Mouse (Mus musculus): ENCODE results near the gene Orm3. TPM values are rescaled to one million over a fixed set of nuclear protein-coding genes. Genes with fewer than 3 reads are reported as not detected.

Gene Orm3
- polyA plus RNA-seq, 1 experiment from 2014 or later, result not detected

DNA sequence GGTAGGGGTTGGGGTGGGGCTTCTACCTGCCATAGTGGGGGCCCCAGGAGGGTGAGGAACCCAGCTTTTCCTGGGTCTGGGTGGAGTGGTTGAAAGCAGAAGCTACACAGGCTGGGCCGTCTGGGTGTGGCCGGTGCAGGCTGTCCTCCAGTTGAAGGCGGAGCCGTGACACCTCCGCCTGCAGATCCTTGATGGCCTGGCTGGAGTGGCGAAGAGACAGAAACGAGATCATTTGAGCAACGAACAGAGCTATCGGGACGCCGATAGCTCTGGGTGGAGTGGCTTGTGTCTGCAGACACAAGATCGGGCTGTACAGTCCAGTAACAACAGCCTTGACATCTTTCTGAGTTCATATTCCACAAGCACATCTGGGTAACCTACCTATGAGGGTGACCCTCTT lies 18.4 kb downstream of the Orm3 start:
- Histone ChIP-seq H3K9me3 (replicated peaks) (no peaks in the 10 kb centered on the region), H3K4me3 (no peak overlapping the region), H3K4me1 (peaks cover 15% of the 10 kb centered on the region), H3K27ac (replicated peaks) (no peak overlapping the region), H3K27me3 (ENCODE audit: low read depth, poor library complexity, severe bottlenecking) (no peaks in the 10 kb centered on the region), H3K36me3 (peaks cover 92% of the 10 kb centered on the region)
- no peak for DNase-seq (ENCODE audit: low spot score)
- 88% methylated on average over 12 of the region's 12 CpGs for WGBS

DNA sequence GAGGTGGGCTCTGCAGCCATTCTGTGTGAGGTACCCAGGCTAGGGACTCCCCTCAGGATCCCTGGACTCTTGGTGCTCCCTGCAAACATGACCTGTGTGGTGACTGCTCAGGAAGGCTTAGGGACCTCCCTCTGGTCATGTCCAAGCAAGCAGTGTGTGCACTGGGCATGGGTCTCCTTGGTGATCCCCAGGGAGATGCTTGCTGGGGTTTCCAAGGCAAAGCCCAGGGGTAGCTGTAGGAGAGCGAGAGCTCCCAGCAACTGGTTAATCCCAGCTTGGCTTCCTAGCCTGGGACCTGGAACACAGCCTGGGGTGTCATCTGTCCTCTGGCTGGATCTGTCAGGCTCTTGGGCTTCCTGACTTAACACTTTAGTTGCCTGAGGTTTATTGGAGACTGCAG lies 19.4 kb downstream of the Orm3 start:
- DNase-seq (ENCODE audit: low spot score), result no peak
- Histone ChIP-seq H3K4me1 (peaks cover 11% of the 10 kb centered on the region), H3K27ac (replicated peaks) (peak overlapping the region; percentile 17; the same call in 1 of the 2 replicates), H3K4me3 (no peak overlapping the region), H3K27me3 (ENCODE audit: low read depth, poor library complexity, severe bottlenecking) (no peaks in the 10 kb centered on the region), H3K9me3 (replicated peaks) (no peaks in the 10 kb centered on the region), H3K36me3 (peaks cover 95% of the 10 kb centered on the region)
- 82% methylated on average over 1 of the region's 1 CpGs for WGBS

DNA sequence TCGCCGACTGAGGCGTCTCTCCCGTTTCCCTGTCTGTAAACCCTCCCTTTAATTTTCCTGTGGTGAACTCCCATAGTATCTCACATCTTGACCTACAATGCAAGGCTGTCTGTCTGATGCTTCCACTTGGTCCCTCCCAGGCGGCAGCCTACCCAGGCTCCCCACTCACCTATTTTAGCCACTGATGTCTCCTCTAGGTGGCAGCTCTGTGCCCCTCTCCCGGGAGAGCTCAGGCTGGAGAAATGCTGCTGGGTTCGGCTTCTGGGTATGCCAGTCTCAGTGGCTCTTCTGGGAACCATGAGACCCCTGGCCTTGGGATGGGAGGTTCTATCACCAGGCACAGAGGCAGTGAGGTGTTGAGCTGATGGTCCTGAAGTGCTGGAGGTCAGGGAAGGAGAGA lies 21.5 kb downstream of the Orm3 start:
- H3K36me3 ChIP-seq, result peaks cover 100% of the 10 kb centered on the region
- WGBS, result 63% methylated on average over 7 of the region's 7 CpGs
- no peak overlapping the region for H3K27ac ChIP-seq (replicated peaks)
- H3K27me3 ChIP-seq (ENCODE audit: low read depth, poor library complexity, severe bottlenecking), result no peaks in the 10 kb centered on the region
- no peak overlapping the region for H3K4me3 ChIP-seq
- H3K9me3 ChIP-seq (replicated peaks), result no peaks in the 10 kb centered on the region
- DNase-seq (ENCODE audit: low spot score), result no peak
- H3K4me1 ChIP-seq, result no peaks in the 10 kb centered on the region

DNA sequence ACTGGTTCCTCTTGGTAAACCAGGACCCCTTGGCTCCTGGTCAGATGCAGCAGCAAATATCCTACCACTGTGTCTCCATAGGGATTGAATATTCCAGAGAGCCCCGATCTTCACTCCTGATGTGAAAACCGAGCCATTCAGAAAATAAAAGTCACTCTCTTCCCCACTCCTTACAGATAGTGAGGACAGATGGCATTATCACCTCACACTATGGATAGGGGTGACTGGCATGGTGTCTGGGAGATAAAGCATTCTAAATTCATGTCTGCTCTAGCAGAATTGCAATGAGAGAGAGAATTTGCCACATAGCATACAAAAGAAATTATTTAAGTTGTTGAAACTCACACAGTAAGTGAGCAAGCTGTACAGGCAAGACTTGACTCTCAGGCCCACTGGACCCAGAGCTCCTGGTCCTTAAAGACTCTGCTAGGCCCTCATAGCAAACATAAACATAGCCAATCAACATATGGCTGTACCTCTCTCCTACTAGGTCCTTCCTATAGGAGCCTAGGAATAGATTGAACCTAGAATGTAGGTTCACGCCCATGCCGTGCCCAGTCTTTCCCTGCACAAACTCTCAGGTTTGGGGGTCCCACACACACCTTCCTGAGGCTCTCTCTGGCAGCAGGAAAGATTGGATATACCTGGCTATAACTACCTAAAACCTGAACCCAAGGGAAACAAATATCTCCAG lies 26.9 kb downstream of the Orm3 start:
- no peak for DNase-seq (ENCODE audit: low spot score)
- H3K4me1 ChIP-seq, result peaks cover 12% of the 10 kb centered on the region
- no peak overlapping the region for H3K27ac ChIP-seq (replicated peaks)
- 0 out of 2 replicates have a peak, but pooled peaks cover 9% of the 10 kb centered on the region for H3K27me3 ChIP-seq (ENCODE audit: low read depth, poor library complexity, severe bottlenecking)
- 91% methylated on average over 4 of the region's 4 CpGs for WGBS
- peaks cover 88% of the 10 kb centered on the region for H3K36me3 ChIP-seq
- no peak overlapping the region for H3K4me3 ChIP-seq
- no peaks in the 10 kb centered on the region for H3K9me3 ChIP-seq (replicated peaks)

DNA sequence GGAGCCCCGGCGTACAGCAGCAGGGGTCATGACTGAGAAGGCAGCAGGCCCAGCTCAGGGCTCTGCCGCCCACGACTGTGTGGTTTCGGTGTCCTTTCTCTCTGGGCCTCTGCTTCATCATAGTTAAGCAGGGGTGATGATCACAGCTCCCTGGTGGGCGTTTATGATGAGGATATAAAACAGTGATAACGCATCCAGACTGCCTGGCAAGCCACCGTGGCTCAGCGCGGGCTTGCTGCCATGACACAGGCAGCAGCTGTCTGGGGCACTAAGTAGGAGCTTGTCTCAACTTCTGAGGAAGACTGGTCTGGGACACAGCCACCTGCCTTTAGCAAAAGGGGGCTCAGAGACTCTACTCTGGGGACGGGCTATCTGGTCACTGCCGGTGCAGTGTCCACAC lies 27.5 kb downstream of the Orm3 start:
- no peak for DNase-seq (ENCODE audit: low spot score)
- Histone ChIP-seq H3K4me1 (peaks cover 18% of the 10 kb centered on the region), H3K27ac (replicated peaks) (no peak overlapping the region), H3K36me3 (peaks cover 86% of the 10 kb centered on the region), H3K27me3 (ENCODE audit: low read depth, poor library complexity, severe bottlenecking) (0 out of 2 replicates have a peak, but pooled peaks cover 9% of the 10 kb centered on the region), H3K9me3 (replicated peaks) (no peaks in the 10 kb centered on the region), H3K4me3 (no peak overlapping the region)
- 95% methylated on average over 12 of the region's 12 CpGs for WGBS

DNA sequence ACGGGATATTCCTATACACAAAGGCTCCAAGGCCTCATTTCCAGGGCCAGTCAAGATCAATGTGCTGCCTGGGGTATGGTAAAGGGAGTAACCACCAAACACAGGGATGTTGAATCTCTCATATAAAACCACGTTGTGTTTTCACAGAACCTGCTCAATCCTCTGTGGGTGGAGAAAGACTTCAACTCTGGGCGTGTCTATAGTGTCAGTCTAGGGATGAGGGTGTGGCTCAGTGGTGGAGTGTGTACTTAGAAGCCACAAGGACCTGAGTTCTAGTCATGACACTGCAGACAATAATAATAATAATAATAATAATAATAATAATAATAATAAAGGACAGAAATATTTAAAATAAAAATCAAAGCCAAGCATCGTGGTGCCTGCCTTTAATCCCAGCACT lies 28.3 kb downstream of the Orm3 start:
- Histone ChIP-seq H3K27ac (replicated peaks) (no peak overlapping the region), H3K27me3 (ENCODE audit: low read depth, poor library complexity, severe bottlenecking) (0 out of 2 replicates have a peak, but pooled peaks cover 9% of the 10 kb centered on the region), H3K9me3 (replicated peaks) (no peaks in the 10 kb centered on the region), H3K4me3 (no peak overlapping the region), H3K36me3 (peaks cover 78% of the 10 kb centered on the region), H3K4me1 (peaks cover 26% of the 10 kb centered on the region)
- WGBS, result 90% methylated on average over 4 of the region's 4 CpGs
- DNase-seq (ENCODE audit: low spot score), result no peak

DNA sequence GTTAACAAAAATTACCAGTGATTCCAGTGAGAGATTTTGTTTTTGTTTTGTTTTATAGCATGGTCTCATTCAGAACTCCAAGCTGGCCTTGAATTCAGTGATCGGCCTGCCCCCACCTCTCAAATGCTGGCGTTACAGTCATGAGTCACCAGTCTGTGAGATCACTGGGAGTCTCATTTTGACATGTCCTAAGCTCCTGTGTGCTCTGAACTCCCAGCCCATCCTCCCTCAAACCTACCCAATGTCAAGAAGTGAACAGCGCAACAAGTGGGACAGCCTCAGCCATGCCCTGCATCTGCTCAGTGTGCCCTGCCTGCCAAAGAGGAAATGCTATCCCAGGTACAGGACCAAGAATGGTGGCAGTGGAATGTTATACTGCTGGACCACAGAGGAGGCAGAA lies 29.3 kb downstream of the Orm3 start:
- H3K27ac ChIP-seq (replicated peaks), result no peak overlapping the region
- H3K9me3 ChIP-seq (replicated peaks), result no peaks in the 10 kb centered on the region
- H3K4me3 ChIP-seq, result no peak overlapping the region
- peaks cover 68% of the 10 kb centered on the region for H3K36me3 ChIP-seq
- peaks cover 36% of the 10 kb centered on the region for H3K4me1 ChIP-seq
- WGBS, result 89% methylated on average over 3 of the region's 3 CpGs
- H3K27me3 ChIP-seq (ENCODE audit: low read depth, poor library complexity, severe bottlenecking), result 0 out of 2 replicates have a peak, but pooled peaks cover 9% of the 10 kb centered on the region
- DNase-seq (ENCODE audit: low spot score), result no peak

DNA sequence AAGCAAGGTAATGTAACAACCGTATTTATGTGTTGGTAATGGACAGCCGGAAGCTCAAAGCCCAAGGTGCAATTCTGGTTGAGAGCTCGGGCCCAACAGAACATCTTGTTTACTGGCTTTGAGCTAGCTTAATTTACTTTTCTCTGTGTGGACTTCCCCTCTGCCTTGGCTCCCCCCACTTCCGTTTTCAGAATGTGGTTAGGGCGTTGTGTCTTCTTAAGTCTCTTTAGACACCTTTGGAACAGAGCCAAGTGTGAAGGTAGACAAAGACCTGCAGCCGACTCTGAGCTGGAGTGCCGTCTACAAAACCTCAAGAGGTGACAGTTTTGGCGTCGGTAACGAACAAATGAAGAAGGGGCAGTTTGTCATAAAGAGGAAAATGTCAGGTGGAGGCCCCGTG lies 29.8 kb downstream of the Orm3 start:
- Histone ChIP-seq H3K36me3 (peaks cover 63% of the 10 kb centered on the region), H3K27me3 (ENCODE audit: low read depth, poor library complexity, severe bottlenecking) (0 out of 2 replicates have a peak, but pooled peaks cover 10% of the 10 kb centered on the region)
- WGBS, result 92% methylated on average over 11 of the region's 11 CpGs

DNA sequence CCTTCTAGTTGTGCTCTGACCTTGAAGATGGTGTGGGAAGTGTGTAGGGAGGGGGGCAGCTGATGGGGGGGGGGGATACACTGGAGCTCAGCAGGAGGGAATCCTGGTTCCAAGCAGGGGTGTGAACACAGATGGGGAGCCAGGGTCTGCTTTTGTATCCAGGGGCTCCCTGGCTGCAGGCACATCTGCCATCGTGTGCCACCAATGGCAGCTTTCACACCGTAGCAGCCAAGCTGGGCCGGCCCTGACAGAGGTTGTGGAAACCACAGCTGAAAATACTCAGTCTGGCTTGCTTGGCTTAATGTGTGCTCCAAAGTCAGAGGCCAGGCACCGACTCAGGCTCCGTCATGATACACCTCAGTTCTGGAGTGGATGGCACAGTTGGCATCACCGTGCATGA lies 32.1 kb downstream of the Orm3 start:
- no peak overlapping the region for H3K4me3 ChIP-seq
- H3K4me1 ChIP-seq, result peaks cover 55% of the 10 kb centered on the region
- H3K9me3 ChIP-seq (replicated peaks), result no peaks in the 10 kb centered on the region
- no peak for DNase-seq (ENCODE audit: low spot score)
- H3K36me3 ChIP-seq, result peaks cover 59% of the 10 kb centered on the region
- 84% methylated on average over 6 of the region's 6 CpGs for WGBS
- 0 out of 2 replicates have a peak, but pooled peaks cover 18% of the 10 kb centered on the region for H3K27me3 ChIP-seq (ENCODE audit: low read depth, poor library complexity, severe bottlenecking)
- peak overlapping the region; percentile 90 for H3K27ac ChIP-seq (replicated peaks)

More for the DNA sequence above, 29.8 kb downstream of the Orm3 start:
- H3K4me1 ChIP-seq, result peaks cover 41% of the 10 kb centered on the region
- no peak overlapping the region for H3K4me3 ChIP-seq
- H3K9me3 ChIP-seq (replicated peaks), result no peaks in the 10 kb centered on the region
- no peak for DNase-seq (ENCODE audit: low spot score)
- no peak overlapping the region for H3K27ac ChIP-seq (replicated peaks)

DNA sequence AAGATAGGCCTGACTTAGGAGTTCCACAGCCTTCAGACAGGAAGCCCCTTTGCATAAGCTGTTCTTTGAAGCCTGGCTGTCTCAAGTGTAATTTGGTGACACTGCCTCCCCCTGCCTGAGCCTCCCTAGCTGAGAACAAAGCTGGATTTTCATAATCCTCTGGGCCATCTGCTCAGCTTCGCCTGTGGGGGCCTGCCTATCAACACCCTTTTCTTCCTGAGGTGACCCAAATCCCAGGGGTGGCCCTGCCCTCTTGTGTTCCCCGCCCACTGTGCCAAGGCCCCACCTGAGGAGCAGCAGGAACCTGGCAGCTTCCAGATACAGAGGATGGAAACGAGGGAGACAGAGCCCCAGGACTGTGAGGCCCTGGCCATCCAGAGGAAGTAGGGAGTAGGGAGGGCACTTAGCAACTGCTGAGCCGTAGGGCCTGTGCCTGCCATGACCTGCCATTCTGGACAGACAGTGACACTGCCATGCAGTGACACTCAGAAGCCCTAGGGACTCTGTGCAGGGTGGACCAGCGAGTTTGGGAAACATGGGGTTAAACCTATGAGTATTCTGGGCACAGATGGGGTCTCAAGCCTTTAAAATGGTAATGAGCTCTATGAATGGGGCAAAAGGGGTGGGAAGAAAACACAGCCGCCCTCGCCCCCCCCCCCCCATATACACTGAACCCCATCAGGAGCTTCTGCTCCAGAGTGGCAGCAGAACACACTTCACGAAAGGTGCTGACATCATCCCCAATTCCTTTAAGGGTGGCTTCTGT lies 33.3 kb downstream of the Orm3 start:
- WGBS, result 19% methylated on average over 8 of the region's 8 CpGs
- Histone ChIP-seq H3K27ac (replicated peaks) (peak overlapping the region; percentile 90), H3K9me3 (replicated peaks) (no peaks in the 10 kb centered on the region), H3K36me3 (peaks cover 59% of the 10 kb centered on the region), H3K4me1 (peaks cover 55% of the 10 kb centered on the region), H3K27me3 (ENCODE audit: low read depth, poor library complexity, severe bottlenecking) (0 out of 2 replicates have a peak, but pooled peaks cover 18% of the 10 kb centered on the region), H3K4me3 (peak overlapping the region; percentile 28; the same call in 1 of the 2 replicates)
- peak; percentile 76 for DNase-seq (ENCODE audit: low spot score)

DNA sequence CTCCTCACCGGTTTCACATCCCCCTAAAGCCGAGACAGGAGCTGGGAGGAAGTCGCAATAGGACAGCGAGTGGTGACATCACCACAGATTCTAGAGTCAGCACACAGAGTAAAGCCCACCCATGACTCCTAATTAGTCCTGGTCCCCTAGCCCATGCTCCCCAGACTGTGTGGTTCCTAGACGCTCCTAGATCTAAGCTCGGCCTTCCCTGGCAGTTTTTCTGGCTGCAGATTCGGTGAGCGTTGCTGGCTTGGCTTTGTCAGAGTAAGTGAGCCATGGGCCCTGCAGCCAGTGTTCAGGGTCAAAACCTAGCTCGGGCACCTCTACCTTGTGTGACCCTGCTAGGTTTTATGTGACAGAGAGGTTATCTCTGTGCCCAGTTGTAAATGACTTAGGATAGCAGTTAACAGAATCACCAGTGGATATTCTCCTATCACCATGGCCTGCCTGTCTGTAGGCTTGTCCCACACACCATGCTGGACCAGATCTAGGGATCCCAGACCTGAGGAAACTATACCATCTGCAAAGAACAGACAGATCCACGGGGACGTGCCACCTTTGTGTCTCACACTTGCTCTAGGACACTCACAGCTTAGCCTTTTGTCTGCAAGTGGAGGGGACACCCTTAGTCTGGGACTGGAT lies 34.0 kb downstream of the Orm3 start:
- Histone ChIP-seq H3K4me1 (peaks cover 55% of the 10 kb centered on the region), H3K27ac (replicated peaks) (peak overlapping the region; percentile 90), H3K36me3 (peaks cover 64% of the 10 kb centered on the region), H3K27me3 (ENCODE audit: low read depth, poor library complexity, severe bottlenecking) (0 out of 2 replicates have a peak, but pooled peaks cover 18% of the 10 kb centered on the region), H3K4me3 (no peak overlapping the region), H3K9me3 (replicated peaks) (no peaks in the 10 kb centered on the region)
- 53% methylated on average over 11 of the region's 11 CpGs for WGBS
- no peak for DNase-seq (ENCODE audit: low spot score)

DNA sequence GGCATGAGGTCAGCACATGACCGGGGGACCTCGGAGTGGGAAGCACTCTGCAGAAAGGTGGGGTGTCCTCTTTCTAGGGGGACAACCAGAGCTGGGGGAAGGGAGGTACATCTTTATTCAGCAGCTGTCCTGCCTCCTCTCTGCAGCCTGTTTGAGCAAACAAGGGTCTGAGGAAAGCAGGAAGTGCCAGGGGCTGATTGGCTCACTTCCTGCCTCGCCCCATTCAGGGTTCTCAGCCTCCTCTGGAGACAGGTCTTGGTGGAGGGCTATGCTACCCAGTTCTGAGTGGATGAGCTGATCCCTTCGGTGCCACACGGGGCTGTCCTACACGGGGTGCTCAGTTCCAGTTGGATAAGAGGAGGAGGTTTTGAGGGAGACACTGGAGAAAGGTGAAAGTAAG lies 35.4 kb downstream of the Orm3 start:
- Histone ChIP-seq H3K36me3 (peaks cover 64% of the 10 kb centered on the region), H3K27ac (replicated peaks) (peak overlapping the region; percentile 90), H3K4me1 (peaks cover 55% of the 10 kb centered on the region), H3K4me3 (no peak overlapping the region), H3K9me3 (replicated peaks) (no peaks in the 10 kb centered on the region), H3K27me3 (ENCODE audit: low read depth, poor library complexity, severe bottlenecking) (0 out of 2 replicates have a peak, but pooled peaks cover 18% of the 10 kb centered on the region)
- WGBS, result 88% methylated on average over 6 of the region's 6 CpGs
- DNase-seq (ENCODE audit: low spot score), result no peak

Measured in midbrain, embryonic 10.5 days (tissue).